Mouse (Mus musculus) lung, embryonic 14.5 days (tissue): ENCODE measurements around the gene Hspa4. TPM values are rescaled to one million over a fixed set of nuclear protein-coding genes. Genes with fewer than 3 reads are reported as not detected.
A peak's percentile ranks its signal among the peaks of the same experiment; 100 is the strongest.
"Not testable (repeated sequence)": the region's sequence is repeated elsewhere in the genome, so short reads cannot be mapped to it uniquely, and the experiment has no call there.

ENCODE experiments used
- ATAC-seq: fragments of 200-750 bp; cut with Nextera tagmentation; 2 replicates; pipeline ENCODE4 v1.8.0; 2017; ENCODE audit warnings: mild to moderate bottlenecking, moderate TSS enrichment, moderate library complexity; ENCODE audit not compliant: insufficient read depth
- DNase-seq: peaks from one replicate; pipeline ENCODE4 v3.0.0-alpha.2; 2015
- H3K27ac ChIP-seq: fragments of 300-500 bp; sonication (generic); 2 replicates; pipeline ENCODE4 v1.5.1; 2014; ENCODE audit warnings: low read depth, mild to moderate bottlenecking, moderate library complexity
- H3K27me3 ChIP-seq: fragments of 300-500 bp; sonication (generic); 2 replicates; pipeline ENCODE4 v1.6.1; 2014; ENCODE audit warnings: low read length, control low read depth; ENCODE audit not compliant: insufficient read depth
- H3K36me3 ChIP-seq: fragments of 300-500 bp; sonication (generic); 2 replicates; pipeline ENCODE4 v1.6.1; 2014; ENCODE audit warnings: control low read depth; ENCODE audit not compliant: insufficient read depth
- H3K4me1 ChIP-seq: fragments of 300-500 bp; sonication (generic); 2 replicates; pipeline ENCODE4 v1.6.1; 2014; ENCODE audit warnings: antibody characterized with exemption, control low read depth; ENCODE audit not compliant: insufficient read depth
- H3K4me2 ChIP-seq: fragments of 300-500 bp; sonication (generic); 2 replicates; pipeline ENCODE4 v1.6.1; 2014; ENCODE audit warnings: mild to moderate bottlenecking
- H3K4me3 ChIP-seq: fragments of 300-500 bp; sonication (generic); 2 replicates; pipeline ENCODE4 v1.5.1; 2014; ENCODE audit warnings: low read depth, low read length
- H3K9ac ChIP-seq: fragments of 300-500 bp; sonication (generic); 2 replicates; pipeline ENCODE4 v1.6.1; 2014
- H3K9me3 ChIP-seq: fragments of 300-500 bp; sonication (generic); 2 replicates; pipeline ENCODE4 v1.6.1; 2016; ENCODE audit warnings: low read depth, low read length, control low read depth
- CTCF ChIP-seq: IDR thresholded peaks from 2 replicates; pipeline ENCODE4 v1.5.1; 2016; ENCODE audit warnings: antibody characterized with exemption, low read depth
- WGBS: fragments of 180-500 bp; shearing (Covaris S2); extraction: QIAGEN DNeasy Blood & Tissue Kit; methylation state at CpG from one replicate; pipeline ENCODE4 v1.1.7; 2014; 5-methylcytosine and 5-hydroxymethylcytosine counted together
- polyA plus RNA-seq: library from polyadenylated mRNA; unstranded; fragments of >200 nt; fragmentation: Nextera tagmentation; extraction: Ambion mirVana; gene quantifications from 2 replicates; pipeline ENCODE4 v1.2.1, GENCODE M21; 2014

Hspa4 gene
- 105 and 109 TPM in 2 replicates for polyA plus RNA-seq

GRCm38 (mm10) chr11:53300330-53301166 lies at the start of gene Hspa4:
Hspa4 (minus strand) TSS chr11:53300457.
- H3K4me2 ChIP-seq = peak within 1 kb of the TSS; percentile 82
- H3K9me3 ChIP-seq = no peaks in the 10 kb centered on the region
- H3K4me3 ChIP-seq = peak within 1 kb of the TSS; percentile 99
- under 1% methylated on average over 58 of the region's 58 CpGs for WGBS
- H3K9ac ChIP-seq = peak within 1 kb of the TSS; percentile 99
- ATAC-seq = peak; percentile 96
- TF ChIP-seq CTCF = no peak; the same call in 1 of the 2 replicates
- H3K36me3 ChIP-seq = peaks cover 7% of the 10 kb centered on the region; the same call in 1 of the 2 replicates
- peak within 1 kb of the TSS; percentile 99 for H3K27ac ChIP-seq
- H3K27me3 ChIP-seq = no peaks in the 10 kb centered on the region
- DNase-seq = peak; percentile 100
- H3K4me1 ChIP-seq = peaks cover 7% of the 10 kb centered on the region; the same call in 1 of the 2 replicates

DNA sequence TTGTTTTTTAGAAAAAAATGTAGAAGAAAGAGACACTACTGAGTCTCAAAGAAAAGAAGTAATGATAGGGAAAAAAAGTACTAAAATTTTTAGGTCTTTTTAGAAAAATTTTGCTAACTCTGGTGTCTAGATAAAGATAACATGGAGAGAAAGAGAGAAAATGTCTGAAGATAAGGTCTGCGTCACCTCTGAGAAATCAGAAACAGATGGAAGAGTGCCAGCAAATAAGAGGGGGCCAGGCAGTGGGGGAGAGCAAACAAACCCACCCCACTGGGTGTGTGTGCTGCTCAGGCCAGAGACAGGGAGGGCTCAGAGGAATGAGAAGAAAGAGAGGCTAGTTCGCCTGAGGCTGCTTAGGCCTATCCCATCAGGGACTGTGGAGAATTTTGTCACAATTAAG lies 45.5 kb upstream of the Hspa4 start:
- no peak overlapping the region for H3K9ac ChIP-seq
- ATAC-seq (no peak), DNase-seq (peak; percentile 19)
- no peaks in the 10 kb centered on the region for H3K9me3 ChIP-seq
- no peak overlapping the region for H3K4me2 ChIP-seq
- no peak for TF ChIP-seq CTCF
- no peak overlapping the region for H3K27ac ChIP-seq
- H3K36me3 ChIP-seq = no peaks in the 10 kb centered on the region
- WGBS = 13% methylated on average over 2 of the region's 2 CpGs
- no peak overlapping the region for H3K4me3 ChIP-seq
- no peaks in the 10 kb centered on the region for H3K27me3 ChIP-seq
- H3K4me1 ChIP-seq = no peaks in the 10 kb centered on the region

DNA sequence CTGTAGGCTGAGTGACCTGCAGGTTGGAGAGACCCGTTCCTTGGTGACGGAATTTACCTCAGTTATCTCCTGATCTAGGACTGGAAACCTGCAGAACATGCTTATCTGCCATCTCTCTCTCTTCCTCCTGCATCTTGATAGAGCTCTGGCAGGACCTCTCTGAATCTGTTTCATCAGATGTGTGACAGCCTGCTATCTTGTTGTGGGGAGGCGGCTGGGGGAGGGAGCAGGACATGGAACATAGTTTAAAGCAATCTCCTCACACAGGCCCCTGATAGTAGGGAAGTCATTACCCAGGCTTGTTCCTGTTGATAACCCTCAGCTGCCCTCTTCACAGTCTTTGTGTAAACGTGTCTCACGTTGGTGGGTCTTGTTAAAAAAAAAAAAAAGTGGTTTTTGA lies 45.1 kb upstream of the Hspa4 start:
- H3K27me3 ChIP-seq = no peaks in the 10 kb centered on the region
- H3K36me3 ChIP-seq = no peaks in the 10 kb centered on the region
- TF ChIP-seq CTCF = no peak
- H3K4me2 ChIP-seq = no peak overlapping the region
- H3K4me3 ChIP-seq = no peak overlapping the region
- ATAC-seq (no peak), DNase-seq (no peak)
- no peaks in the 10 kb centered on the region for H3K9me3 ChIP-seq
- no peak overlapping the region for H3K9ac ChIP-seq
- H3K4me1 ChIP-seq = no peaks in the 10 kb centered on the region
- 9% methylated on average over 5 of the region's 5 CpGs for WGBS
- no peak overlapping the region for H3K27ac ChIP-seq

GRCm38 (mm10) chr11:53342711-53343110 lies 42.5 kb upstream of the Hspa4 start:
- no peak overlapping the region for H3K4me3 ChIP-seq
- ATAC-seq (no peak), DNase-seq (no peak)
- no peak overlapping the region for H3K4me2 ChIP-seq
- no peak for TF ChIP-seq CTCF
- no peaks in the 10 kb centered on the region for H3K36me3 ChIP-seq
- no peak overlapping the region for H3K27ac ChIP-seq
- WGBS = 55% methylated on average over 5 of the region's 5 CpGs
- no peaks in the 10 kb centered on the region for H3K9me3 ChIP-seq
- H3K27me3 ChIP-seq = no peaks in the 10 kb centered on the region
- H3K4me1 ChIP-seq = no peaks in the 10 kb centered on the region
- H3K9ac ChIP-seq = no peak overlapping the region

DNA sequence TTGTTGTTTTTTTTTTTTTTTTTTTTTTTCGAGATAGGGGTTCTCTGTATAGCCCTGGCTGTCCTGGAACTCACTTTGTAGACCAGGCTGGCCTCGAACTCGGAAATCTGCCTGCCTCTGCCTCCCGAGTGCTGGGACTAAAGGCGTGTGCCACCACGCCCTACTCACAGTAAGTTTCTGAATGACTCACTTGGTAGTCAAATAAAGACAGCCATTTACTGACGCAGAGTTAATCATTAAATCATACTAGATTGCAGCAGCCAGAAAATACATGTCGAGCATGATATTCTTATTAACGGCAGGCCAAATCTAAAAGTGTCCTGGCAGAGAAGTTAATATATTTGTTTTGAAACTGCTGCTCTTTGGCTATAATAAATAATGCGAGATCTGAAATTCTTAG lies 40.8 kb upstream of the Hspa4 start:
- H3K4me1 ChIP-seq, H3K36me3 ChIP-seq, H3K9me3 ChIP-seq, H3K27me3 ChIP-seq, DNase-seq, H3K4me2 ChIP-seq, H3K27ac ChIP-seq, ATAC-seq, H3K9ac ChIP-seq, H3K4me3 ChIP-seq: not testable (repeated sequence)
- WGBS = 75% methylated on average over 10 of the region's 10 CpGs

DNA sequence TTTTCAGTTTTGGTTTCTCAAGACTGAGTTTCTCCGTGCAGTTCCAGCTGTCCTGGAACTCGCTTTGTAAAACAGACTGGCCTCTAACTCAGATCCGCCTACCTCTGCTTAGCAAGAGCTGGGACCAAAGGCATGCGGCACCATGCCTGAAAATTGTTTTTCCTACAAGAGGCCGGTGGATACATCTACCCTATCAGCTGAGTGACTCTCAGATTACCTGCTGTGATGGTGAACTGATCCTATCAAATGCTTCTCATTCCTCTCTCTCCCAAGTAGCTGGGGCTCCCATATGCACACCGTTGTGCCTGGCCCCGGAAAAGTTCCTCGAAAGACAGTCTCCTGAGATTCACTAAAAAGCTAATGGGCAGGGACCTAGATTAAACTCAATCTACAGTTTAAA lies 37.4 kb upstream of the Hspa4 start:
- Histone ChIP-seq H3K27ac (no peak overlapping the region), H3K4me1 (no peaks in the 10 kb centered on the region), H3K27me3 (no peaks in the 10 kb centered on the region), H3K4me3 (no peak overlapping the region), H3K36me3 (peaks cover 6% of the 10 kb centered on the region; the same call in 1 of the 2 replicates), H3K4me2 (no peak overlapping the region), H3K9me3 (no peaks in the 10 kb centered on the region), H3K9ac (no peak overlapping the region)
- DNase-seq (no peak), ATAC-seq (no peak)
- WGBS = 52% methylated on average over 8 of the region's 8 CpGs
- no peak for TF ChIP-seq CTCF

DNA sequence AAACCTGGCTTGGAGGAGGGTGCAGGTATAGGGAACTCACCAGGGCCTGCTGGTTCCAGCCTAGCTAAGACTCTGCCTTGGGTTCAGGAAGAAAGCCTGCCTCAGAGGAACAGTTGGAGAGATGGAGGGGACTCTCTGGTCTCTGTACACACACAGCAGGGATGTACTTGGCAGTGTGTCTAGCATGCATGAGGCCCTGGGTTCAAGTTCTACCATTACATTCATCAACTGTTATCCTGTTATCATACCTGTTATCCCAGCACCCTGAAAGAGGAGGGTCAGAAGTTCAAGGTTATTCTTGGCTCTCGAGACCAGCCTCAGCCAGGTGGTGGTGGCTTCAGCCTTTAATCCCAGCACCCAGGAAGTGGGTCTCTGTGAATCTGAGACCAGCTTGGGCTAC lies 36.7 kb upstream of the Hspa4 start:
- Histone ChIP-seq H3K4me2 (no peak overlapping the region), H3K36me3 (peaks cover 14% of the 10 kb centered on the region), H3K9me3 (no peaks in the 10 kb centered on the region), H3K27me3 (no peaks in the 10 kb centered on the region), H3K4me3 (no peak overlapping the region), H3K9ac (no peak overlapping the region), H3K4me1 (no peaks in the 10 kb centered on the region), H3K27ac (no peak overlapping the region)
- DNase-seq = no peak
- 65% methylated on average over 1 of the region's 1 CpGs for WGBS
- TF ChIP-seq CTCF = no peak
- no peak for ATAC-seq
